Mouse (Mus musculus): Measurements from ENCODE around the gene Dhx8.

Dhx8 gene

DNA sequence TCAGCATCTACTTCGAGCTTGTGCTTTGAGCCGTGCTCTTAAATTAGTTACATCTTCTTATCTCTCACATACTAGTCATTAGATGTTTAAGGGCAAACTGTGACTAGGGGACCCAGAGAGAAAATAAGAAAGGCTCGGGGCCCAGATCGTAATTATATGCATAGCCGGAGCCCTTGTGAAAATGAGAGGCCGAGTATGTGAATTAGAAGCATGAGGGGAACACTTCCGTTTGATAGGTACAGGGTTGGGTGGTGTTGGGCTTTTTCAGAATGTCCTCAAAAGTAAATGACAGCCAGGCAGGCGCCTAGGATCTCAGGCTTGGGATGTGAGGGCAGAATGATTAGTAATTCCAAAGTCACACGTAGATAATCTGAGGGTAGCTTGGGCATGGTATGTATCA lies 877 bp downstream of the Dhx8 start:
- peak; percentile 21 for DNase-seq (ENCODE audit: low read depth, low spot score)

DNA sequence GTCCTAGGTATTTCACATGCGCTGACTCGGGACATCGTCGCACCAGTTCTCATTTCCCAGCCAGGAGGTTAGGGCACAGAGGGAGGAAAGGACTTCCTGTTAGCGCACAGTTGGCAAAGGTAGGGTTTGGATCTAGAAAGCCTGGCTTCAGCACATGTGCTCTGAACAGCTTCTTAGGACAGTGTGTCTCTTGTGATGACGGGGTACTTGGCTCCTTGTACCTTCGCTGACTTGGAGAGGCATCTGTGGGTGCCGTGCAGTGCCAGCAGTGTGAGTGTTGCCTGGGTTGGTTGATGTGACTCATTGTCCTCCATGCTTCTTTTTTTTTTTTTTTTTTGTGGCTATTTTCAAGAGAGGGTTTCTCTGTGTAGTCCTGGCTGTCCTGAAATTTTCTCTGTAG lies 23.9 kb downstream of the Dhx8 start:
- DNase-seq (ENCODE audit: low read depth, low spot score) = no peak

DNA sequence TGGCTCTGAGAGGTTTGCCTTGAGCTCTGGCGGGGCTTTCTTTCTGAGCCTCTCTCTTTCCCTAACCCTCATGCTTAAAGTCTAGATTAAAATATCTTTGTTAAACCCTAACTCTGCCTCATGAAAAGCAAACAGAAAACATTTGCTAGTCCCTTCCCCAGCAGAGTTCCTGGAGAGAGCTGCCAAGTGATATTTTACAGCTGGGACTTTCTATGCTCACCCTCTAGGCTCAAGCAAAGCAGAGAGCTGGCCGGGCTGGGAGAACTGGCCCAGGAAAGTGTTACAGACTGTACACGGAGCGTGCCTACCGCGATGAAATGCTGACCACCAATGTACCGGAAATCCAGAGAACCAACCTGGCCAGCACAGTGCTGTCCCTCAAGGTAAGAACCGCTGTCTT lies 24.6 kb downstream of the Dhx8 start:
- DNase-seq (ENCODE audit: low read depth, low spot score) = no peak

DNA sequence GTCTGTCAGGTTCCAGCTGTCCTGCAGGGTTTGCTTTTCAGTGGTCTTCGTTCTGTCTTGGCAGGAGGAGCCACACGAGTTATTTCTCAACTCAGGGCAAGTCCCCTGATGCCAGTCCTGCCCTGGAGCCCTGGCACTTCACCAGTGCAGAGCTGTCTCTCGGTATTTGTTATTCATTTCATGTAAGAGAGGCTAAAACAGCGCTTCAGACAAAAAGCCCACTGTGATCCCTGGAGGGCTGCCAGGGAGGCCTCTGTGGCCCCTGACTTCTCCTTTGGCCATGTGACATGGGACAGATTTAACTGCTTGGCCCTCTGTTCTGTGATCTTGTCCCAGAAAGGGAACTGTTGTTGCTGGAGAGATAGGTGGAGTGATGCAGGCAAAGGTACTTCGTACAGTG lies 25.7 kb downstream of the Dhx8 start:
- no peak for DNase-seq (ENCODE audit: low read depth, low spot score)

DNA sequence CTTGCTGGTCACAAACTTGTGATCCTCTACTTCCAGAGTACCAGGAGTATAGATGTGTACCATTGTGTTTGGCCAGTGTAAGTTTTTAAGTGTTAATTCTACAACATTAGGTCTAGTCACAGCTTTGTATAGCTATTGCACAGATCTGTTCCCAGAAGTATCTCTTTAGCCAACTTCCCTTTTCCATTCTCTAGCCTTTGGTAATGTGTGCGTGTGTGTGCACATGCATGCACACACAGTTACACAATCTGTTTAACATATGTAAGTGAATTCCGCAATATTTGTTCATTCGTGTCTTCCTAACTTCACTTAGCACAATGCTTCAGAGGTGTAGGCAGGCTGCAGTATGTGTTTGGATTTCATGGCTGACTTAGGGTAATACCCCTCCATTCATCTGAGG lies 26.8 kb downstream of the Dhx8 start:
- DNase-seq (ENCODE audit: low read depth, low spot score) = no peak

DNA sequence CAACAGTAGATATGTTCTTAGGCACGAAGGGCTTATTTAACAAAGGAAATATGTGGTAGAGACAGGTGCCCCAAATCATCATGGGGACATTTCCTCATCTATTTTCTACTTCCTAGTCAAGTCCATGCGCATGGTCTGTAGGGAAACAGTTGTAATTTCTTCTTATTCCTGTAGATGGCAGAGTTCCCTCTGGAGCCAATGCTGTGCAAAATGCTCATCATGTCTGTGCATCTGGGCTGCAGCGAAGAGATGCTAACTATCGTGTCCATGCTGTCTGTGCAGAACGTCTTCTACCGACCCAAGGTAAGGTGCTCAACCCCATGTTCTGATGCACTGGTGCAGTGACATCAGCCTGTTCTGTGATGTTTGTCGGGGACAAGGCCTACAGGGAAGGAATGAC lies 31.0 kb downstream of the Dhx8 start:
- DNase-seq (ENCODE audit: low read depth, low spot score) = peak; percentile 21

DNA sequence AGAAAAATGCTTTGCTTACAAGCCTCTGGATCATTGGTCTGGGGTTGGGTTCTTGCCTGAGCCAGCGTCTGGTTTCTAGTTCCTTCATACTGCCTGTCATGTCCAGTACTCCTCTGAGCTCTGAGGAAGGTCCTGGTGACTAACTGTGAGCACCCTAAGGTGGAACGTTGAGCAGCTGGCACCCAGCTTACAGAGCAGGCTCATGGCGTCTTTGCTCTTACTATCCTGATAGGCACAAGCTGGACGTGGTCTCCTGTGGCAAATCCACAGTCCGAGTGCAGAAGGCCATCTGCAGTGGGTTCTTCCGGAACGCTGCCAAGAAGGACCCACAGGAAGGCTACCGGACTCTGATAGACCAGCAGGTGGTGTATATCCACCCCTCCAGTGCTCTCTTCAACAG lies 31.8 kb downstream of the Dhx8 start:
- DNase-seq (ENCODE audit: low read depth, low spot score) = no peak

DNA sequence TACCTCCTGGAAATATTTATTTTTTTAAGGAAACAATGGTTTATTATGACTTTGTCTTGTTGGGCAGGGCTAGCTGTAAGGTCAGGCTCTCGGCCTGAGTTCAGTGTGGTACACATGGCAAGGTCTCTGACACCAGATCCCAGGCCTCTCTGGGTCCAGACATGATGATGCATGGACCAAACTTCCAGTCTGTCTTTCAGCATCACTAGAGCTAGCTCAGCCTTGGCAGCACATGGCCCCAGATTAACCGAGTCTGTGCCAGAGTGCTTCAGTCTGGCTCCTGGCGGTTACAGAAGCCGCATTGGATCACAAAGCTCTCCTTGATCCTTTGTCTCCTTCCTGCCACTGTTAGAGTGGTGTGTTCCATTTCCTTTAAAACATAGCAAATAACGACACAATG lies 34.6 kb downstream of the Dhx8 start:
- DNase-seq (ENCODE audit: low read depth, low spot score) = no peak

DNA sequence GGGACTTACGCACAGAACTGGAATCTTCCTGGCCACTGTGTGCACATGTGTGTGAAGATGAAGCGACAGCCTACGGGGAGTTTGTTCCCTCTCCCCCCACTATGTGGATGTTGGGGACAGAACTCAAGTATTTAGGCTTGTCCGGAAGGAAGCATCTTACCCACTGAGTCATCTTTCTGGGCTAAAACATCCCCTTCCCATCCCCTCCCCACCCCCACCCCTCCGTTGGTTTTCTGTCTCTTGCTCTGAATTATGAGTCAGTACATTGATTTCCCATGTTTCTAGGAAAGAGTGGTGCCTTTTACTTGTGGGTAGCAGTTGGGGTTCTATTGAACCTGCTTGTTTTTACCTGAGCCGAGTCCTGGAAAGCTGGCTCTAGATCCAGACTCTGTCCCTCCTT lies 36.0 kb downstream of the Dhx8 start:
- no peak for DNase-seq (ENCODE audit: low read depth, low spot score)

DNA sequence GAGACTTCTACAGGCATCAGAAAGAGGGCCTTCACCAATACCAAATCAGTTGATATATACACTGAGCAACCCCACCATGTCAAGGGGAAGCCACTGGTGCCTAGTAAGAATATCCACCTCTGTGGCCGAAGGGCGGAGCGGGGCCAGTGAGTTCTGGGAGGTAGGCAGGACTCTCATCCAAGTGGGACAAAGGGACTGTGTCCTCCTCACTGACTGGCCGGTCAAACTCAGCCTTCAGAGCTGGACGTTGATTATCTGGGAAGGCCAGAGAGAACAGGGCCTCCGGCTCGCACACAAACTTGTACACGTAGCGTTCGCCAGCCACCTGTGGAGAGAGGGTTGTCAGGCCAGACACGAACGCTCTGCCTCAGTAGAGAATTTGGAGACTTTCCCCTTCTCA lies 37.5 kb downstream of the Dhx8 start:
- DNase-seq (ENCODE audit: low read depth, low spot score) = no peak

DNA sequence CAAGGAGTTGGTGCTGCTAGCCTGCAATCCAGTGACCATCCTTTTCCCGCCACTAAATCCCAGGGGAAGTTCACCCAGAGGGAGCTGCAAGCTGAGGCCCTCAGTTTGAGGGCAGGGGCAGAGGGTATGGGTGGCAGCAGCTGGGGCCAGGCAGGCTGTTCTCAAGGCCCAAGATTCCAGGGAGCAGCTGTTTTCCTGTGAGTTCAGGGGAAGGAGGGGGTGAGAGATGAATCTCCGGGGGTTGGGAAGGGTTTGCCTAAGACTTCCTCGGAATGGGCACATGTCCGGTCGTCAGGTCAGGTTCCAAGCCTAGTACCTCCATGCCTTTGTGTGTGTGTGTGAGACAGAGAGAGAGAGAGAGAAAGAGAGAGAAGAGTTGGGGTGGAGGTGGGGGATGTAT lies 39.3 kb downstream of the Dhx8 start:
- no peak for DNase-seq (ENCODE audit: low read depth, low spot score)

DNA sequence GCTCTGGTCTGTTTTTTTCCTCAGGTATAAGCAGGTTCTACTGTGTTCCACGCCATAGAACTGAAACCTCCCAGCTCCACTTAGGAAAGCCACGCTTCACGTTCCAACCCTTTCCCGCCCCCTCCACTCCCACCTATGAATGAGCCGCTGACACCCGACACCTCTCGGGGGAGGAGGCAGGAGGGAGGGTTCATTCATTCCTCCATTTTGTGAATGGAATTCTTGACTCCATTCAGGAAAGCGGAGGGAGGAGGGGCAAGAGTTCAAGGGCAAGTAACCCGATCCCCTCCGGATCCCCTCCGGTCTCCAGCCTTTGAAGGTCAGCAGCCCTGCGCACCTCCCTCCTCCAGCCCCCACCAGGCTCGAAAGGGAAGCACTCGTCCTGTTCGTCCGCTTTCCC lies 39.7 kb downstream of the Dhx8 start:
- no peak for DNase-seq (ENCODE audit: low read depth, low spot score)

DNA sequence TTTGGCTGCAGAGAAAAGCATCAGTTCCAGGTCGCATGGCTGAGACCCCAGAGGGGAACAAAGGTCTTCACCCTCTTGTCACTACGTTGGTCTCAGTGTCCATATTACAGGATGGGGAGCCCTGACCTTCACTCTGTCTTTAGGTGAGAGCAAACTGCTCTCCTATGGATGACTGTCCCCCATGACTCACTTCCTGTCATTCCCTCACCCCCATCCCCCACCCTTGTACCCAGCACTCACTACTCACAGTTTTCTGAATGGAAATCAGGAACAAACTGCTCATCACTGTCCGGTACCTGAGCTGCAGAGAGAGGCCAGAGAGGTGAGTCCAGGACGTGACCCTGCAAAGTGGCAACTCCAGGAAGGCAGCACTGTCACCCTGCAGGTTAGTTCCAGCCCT lies 44.1 kb downstream of the Dhx8 start:
- DNase-seq (ENCODE audit: low read depth, low spot score) = no peak

DNA sequence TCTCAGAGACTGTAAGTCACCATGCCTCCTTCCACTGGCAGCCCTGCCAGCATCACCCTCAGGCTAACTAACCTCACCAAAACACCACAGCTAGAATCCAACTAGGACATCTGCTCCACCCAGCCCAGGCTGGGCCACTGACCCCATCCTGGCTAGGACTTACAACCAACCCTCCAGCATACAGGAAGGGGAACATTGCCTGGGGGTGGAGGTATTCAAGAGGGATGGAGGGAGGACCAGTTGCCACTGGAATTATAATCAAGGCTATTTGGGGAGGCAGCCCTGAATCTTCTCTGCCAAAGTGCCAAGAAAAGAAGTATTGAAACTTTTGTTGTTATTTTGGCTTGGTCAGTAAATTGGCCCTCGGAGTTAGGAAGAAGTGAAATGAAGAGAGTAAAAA lies 50.4 kb downstream of the Dhx8 start:
- no peak for DNase-seq (ENCODE audit: low read depth, low spot score)

DNA sequence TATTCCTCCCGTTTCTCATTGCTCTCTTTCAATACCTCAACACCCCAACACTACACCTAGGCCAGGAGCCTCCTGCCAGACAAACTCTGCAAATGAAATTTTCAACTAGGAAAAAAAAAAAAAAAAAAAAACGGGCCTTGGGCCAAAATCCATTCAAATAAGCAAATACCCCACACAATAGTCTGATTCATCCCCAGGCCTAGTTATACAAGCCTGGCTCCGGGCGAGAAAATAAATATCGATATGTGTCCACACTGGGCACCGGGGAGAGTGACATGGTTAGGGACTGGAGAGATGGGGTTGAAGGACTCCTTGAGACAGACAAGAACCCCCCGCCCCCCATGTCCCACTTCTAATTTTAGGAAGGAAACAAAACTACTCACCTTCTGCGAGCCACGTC lies 50.9 kb downstream of the Dhx8 start:
- no peak for DNase-seq (ENCODE audit: low read depth, low spot score)

DNA sequence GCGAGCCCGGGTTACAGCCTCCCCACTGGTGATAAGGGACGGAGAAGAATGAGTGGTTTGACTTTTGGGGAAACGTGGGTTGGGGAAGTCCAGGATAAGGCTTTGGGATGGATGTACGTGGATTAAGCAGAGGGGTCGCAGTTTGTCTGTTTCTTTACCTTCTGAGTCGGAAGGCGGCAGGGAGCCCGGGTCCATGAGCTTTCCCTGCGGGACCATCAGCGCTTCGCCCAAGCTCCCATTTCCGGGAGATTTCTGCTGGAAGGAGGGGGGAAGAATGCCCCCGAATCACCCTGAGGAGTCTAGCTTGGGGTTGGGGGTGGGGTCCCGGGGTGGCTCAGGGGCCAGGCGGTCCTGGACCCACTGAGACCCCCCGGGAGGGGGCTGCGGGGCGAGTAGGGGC lies 51.4 kb downstream of the Dhx8 start:
- no peak for DNase-seq (ENCODE audit: low read depth, low spot score)

DNA sequence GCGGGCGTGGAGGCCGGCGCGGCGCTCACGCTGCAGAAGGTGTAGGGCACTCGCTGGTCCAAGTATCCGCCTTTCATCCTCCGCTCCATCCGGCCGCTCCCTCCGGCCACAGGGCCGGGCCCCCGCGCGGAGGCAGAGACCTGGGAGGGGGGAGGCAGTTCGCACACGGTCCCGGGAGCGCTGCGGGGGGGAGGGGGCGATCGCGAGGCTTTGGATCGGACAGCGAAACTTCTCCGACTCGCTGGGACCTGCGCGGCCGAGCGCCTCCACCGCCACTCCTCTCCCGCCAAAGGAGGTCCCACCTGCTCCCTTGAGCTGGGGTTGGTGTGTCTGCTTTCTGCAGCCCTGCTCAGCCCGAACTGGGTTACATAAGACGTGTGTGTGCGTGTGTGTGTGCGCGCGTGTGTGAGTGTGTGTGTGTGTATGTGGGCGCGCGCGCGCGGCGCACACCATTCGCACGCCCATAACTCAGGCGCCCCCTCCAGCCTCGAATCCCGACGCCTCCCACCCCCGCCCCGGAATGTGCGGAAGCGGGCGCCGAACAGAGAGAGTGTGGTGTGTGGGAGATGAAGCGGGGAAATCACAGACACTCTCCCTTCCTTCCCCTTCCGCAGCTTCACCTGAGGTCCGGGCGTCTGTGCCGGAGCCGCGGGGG lies 51.9 kb downstream of the Dhx8 start:
- DNase-seq (ENCODE audit: low read depth, low spot score) = no peak

DNA sequence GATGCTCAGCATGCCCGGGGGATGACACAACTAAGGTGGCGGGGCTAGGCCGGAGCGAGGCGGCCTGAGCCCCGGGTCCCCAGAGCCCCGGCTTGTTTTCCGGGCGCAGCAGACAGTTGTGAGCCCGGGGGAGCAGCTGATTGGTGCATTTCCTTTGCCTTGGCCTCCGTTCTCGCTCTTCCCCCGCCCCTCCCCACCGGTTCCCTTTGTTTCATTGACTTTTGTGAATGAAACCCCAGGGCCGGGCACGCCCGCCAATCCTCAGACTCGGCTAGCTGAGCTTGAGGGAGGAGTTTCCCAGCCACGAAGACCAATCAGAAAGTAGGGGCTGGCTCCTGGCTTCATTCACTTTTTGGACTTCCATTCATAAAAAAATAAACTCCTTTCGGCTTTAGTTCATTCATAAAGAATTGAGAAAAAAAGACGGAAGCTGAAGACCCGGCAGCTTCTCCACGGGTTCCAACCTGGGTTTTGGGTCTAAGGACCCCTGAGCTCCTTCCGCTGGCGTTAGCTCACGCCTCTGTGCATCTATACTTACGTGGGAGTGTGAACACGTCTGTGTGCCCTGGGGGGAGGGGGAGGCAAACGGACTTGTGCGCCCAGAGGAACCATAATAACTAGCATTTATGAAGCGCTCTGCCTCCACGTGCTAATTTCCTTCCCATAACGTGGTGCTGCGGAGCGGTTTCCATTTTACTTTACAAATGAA lies 52.6 kb downstream of the Dhx8 start, which contains the start of gene Etv4:
Etv4 (minus strand) TSS at position 229 of the 709 bp plus-strand sequence.
- no peak for DNase-seq (ENCODE audit: low read depth, low spot score)

DNA sequence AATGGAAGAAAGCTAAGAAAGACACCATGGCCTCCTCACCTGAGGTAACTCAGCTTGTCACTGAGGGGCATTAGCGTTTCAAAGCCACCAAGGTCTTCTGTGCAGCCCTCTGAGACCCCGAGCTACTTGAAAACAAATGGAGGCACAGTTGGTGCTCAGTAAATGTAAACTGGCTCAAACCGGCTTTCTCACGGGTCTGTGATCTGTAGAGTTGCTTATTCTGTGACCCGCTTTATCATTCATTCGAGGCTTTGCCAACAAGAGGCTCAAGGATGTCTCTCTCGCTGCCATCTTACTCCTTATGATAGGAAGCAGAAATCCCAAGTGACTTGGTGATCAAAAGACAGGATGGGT lies 53.1 kb downstream of the Dhx8 start:
- no peak for DNase-seq (ENCODE audit: low read depth, low spot score)

DNA sequence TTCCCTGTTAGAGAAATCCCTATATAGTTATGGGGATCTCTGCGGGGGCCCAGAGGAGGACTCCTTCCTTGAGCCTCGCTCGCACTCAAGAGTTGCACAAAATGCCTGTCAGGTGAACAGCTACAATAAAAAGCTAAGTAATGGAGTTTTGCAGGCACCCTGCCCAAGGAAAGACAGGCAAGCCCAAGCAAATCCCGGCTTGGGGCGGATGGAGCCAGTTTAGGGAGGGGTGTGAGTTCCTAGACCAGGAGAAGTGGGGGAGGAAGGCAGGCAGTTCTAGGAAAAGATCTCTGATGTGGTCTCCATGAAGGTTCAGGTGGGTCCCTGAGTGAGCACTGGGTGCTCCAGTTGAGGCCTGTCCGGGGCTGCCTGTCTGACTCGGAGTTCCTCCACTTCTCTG lies 53.9 kb downstream of the Dhx8 start:
- DNase-seq (ENCODE audit: low read depth, low spot score) = no peak

DNA sequence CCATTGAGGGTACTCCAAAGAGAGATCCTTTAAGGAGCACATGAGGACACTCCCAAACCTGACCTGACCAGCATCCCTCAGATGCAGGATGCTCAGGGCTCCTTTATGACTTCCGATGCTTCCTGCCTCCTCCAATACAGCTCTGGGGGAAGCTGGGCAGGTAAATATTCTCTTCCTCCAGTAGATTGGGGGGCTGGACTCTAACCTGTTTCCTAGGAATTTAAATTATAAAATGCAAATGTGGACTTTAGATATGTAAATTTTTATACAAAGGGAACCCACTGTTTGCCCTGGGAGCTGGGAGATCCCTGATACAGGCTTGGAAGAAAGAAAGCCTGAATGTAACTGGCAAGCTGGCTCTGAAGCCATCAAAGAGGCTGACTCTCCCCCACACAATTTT lies 54.7 kb downstream of the Dhx8 start:
- DNase-seq (ENCODE audit: low read depth, low spot score) = no peak

DNA sequence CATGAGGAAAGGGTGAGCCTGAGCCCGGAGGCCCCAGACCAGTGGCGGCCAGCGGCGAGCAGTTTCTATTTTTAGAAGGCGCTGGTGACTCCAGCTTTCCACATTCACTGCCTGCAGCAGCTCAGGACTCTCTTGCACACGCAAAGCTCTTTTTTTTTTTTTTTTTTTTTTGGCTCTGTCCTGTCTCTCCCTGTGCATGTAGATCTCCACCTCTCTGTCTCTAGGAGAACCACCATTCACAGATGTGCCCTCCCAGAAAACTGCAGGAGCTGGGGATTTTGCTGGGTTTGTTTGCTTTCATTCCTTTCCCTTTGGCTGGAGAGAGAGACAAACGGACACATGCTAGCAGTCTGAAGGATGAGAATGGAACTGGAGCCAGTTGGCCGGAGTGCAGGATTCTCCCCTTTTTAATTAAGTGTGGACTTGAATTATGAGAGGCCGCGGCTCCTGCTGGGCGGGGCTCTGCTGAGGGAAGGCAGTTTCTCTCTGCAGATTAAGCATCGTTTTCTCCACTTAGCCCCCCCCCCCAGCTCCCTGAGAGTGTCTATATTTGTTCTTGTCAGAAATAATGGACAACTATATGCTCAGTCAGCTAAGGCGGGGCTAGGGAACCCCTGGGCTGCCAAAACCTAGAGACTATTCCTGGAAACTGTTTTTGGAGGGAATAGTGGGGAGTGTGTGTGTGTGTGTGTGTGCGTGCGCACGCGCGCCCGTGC lies 58.2 kb downstream of the Dhx8 start:
- no peak for DNase-seq (ENCODE audit: low read depth, low spot score)

DNA sequence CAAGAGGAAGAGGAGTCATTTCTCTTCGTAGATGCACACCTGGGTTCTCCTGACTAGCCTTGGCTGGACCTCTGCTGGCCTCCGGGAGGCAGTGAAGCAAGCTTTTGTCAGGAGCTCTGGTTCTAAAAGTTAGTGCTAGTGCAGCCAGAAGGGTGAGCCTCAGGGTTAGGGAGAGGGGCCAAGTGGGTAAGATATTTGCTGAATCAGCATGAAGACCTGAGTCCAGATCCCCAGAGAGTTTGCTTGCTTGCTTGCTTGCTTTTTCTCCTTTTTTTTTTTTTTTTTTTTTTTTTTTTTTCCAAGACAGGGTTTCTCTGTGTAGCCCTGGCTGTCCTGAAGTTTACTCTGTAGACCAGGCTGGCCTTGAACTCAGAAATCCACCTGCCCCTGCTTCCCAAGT lies 64.6 kb downstream of the Dhx8 start:
- no peak for DNase-seq (ENCODE audit: low read depth, low spot score)

Data from c-Kit-negative CD71-positive TER-119-positive erythroid progenitor cells, embryonic 14.5 days (primary cell).